10 mouse cellular contexts compared by ENCODE assay signal in genomic region chr11:120703696-120704454, GRCm38 (mm10). TPM values are rescaled to one million over a fixed set of nuclear protein-coding genes. Genes with fewer than 3 reads are reported as not detected.
DNase-seq lines count a peak whose midpoint lies in the region; ATAC-seq and TF ChIP-seq lines count a peak whose summit lies in the region.
"Had no signal": no experiment of that assay in that cellular context is flagged by ENCODE, and none has a peak within 500 bp of the region (broad histone marks: within the 10 kb centered on the region; RNA-seq: fewer than 3 reads in every experiment).

No protein-coding gene starts in this region.

- peak overlapping the region; percentile 6 for H3K27ac ChIP-seq in lung, embryonic 14.5 days (ENCODE audit: low read depth)
- no peak overlapping the region for H3K27ac ChIP-seq in hindbrain, embryonic 16.5 days (ENCODE audit: low read depth, low read length)
- 0 out of 2 replicates have a peak overlapping the region, but pooled peaks have one; percentile 16 for H3K27ac ChIP-seq in olfactory bulb, adult 2 months (ENCODE audit: insufficient read depth, low read depth, low read length)
- H3K27ac ChIP-seq: macrophage had no signal

- H3K4me1 ChIP-seq in lung, embryonic 14.5 days (ENCODE audit: insufficient read depth) = peaks cover 22% of the 10 kb centered on the region
- H3K4me1 ChIP-seq in lung, adult 2 months (ENCODE audit: control insufficient read depth, insufficient read depth, low read length) = no peaks in the 10 kb centered on the region
- H3K4me1 ChIP-seq in hindbrain, embryonic 16.5 days (ENCODE audit: control insufficient read depth, insufficient read depth, low read depth, low read length) = peaks cover 12% of the 10 kb centered on the region
- peaks cover 23% of the 10 kb centered on the region for H3K4me1 ChIP-seq in olfactory bulb, adult 2 months (ENCODE audit: control insufficient read depth, insufficient read depth, low read length)

- no peaks in the 10 kb centered on the region for H3K27me3 ChIP-seq in lung, embryonic 14.5 days (ENCODE audit: insufficient read depth, low read length)
- H3K27me3 ChIP-seq in hindbrain, embryonic 16.5 days (replicated peaks; ENCODE audit: control insufficient read depth, insufficient read depth, low read length) = no peaks in the 10 kb centered on the region

- no peak overlapping the region for H3K4me2 ChIP-seq in lung, embryonic 14.5 days
- no peak overlapping the region for H3K4me2 ChIP-seq in hindbrain, embryonic 16.5 days (ENCODE audit: low read length)

- ATAC-seq in lung, embryonic 14.5 days (ENCODE audit: insufficient read depth) = no peak; the same call in 1 of the 2 replicates
- ATAC-seq in hindbrain, embryonic 16.5 days = no peak

- H3K9me3 ChIP-seq in lung, embryonic 14.5 days (ENCODE audit: low read depth, low read length) = no peaks in the 10 kb centered on the region
- no peaks in the 10 kb centered on the region for H3K9me3 ChIP-seq in hindbrain, embryonic 16.5 days (ENCODE audit: control insufficient read depth, low read length)

- DNase-seq in embryo, embryonic 10.5 days (ENCODE audit: low spot score) = peak; percentile 32
- no peak for DNase-seq in embryo, embryonic 10 days (ENCODE audit: low spot score)
- DNase-seq in lung, embryonic 14.5 days = peak; percentile 36
- no peak for DNase-seq in lung, adult 2 months
- DNase-seq in layer of hippocampus, postnatal 25 days (ENCODE audit: extremely low spot score in 1 of 2, low spot score in 1 of 2) = no peak
- no peak for DNase-seq in cerebellum, postnatal 4 days (ENCODE audit: low spot score in 2 of 2)

- no peak for TF ChIP-seq POLR2A in lung, adult 2 months (IDR thresholded peaks at IDR 0.05; ENCODE audit: borderline replicate concordance, extremely low read depth, low read depth, low read length)
- no peak for TF ChIP-seq POLR2A in olfactory bulb, adult 2 months (IDR thresholded peaks at IDR 0.05; ENCODE audit: insufficient read depth, low read depth, low read length)

- peaks cover 48% of the 10 kb centered on the region for H3K36me3 ChIP-seq in lung, embryonic 14.5 days (ENCODE audit: insufficient read depth)
- H3K36me3 ChIP-seq in hindbrain, embryonic 16.5 days (ENCODE audit: control insufficient read depth, insufficient read depth, low read length) = peaks cover 10% of the 10 kb centered on the region; the same call in 1 of the 2 replicates

- H3K9ac ChIP-seq in lung, embryonic 14.5 days = 0 out of 2 replicates have a peak overlapping the region, but pooled peaks have one; percentile 13
- peak overlapping the region; percentile 5; the same call in 1 of the 2 replicates for H3K9ac ChIP-seq in hindbrain, embryonic 16.5 days (ENCODE audit: low read depth, low read length)

- WGBS in lung, embryonic 14.5 days = 45% methylated on average over 15 of the region's 15 CpGs
- WGBS in lung, adult 2 months = 66% methylated on average over 15 of the region's 15 CpGs
- WGBS in hindbrain, embryonic 16.5 days = 32% methylated on average over 15 of the region's 15 CpGs
- 46% methylated on average over 15 of the region's 15 CpGs for WGBS in olfactory bulb, adult 2 months

- H3K4me3 ChIP-seq in lung, embryonic 14.5 days (ENCODE audit: low read depth, low read length) = no peak overlapping the region
- H3K4me3 ChIP-seq in lung, adult 2 months (replicated peaks; ENCODE audit: extremely low read depth, low read depth, low read length) = no peak overlapping the region
- H3K4me3 ChIP-seq in hindbrain, embryonic 16.5 days (ENCODE audit: low read length) = no peak overlapping the region
- no peak overlapping the region for H3K4me3 ChIP-seq in olfactory bulb, adult 2 months (ENCODE audit: insufficient read depth, low read depth, low read length)

- TF ChIP-seq CTCF in lung, embryonic 14.5 days (IDR thresholded peaks at IDR 0.05; ENCODE audit: low read depth) = no peak
- no peak for TF ChIP-seq CTCF in lung, adult 2 months (IDR thresholded peaks at IDR 0.05; ENCODE audit: insufficient read depth, low read length)
- TF ChIP-seq CTCF in olfactory bulb, adult 2 months (IDR thresholded peaks at IDR 0.05; ENCODE audit: insufficient read depth, low read depth, low read length) = no peak

RNA-seq across cellular contexts. Expression of gene Cenpx, which starts 9.7 kb away (rescaled TPM):
- 168 and 173 TPM in 2 replicates for polyA plus RNA-seq in lung, embryonic 14.5 days (2014; fragmentation: Nextera tagmentation; extraction: Ambion mirVana)
- 68.0 and 69.1 TPM in 2 replicates for polyA plus RNA-seq in lung, adult 2 months (2012; rRNA removed)
- 106 and 107 TPM in 2 replicates for polyA plus RNA-seq in hindbrain, embryonic 16.5 days (2015; fragmentation: Nextera tagmentation; extraction: Ambion mirVana)
- not detected in 2 replicates for polyA plus RNA-seq in olfactory bulb, adult 2 months (2012; ENCODE audit: insufficient read depth, insufficient read length, low replicate concordance, missing spikeins)
- total RNA-seq in layer of hippocampus, postnatal 25 days (2021) = 10 to 100 TPM; 20.1 to 21.9 TPM

RNA-seq across cellular contexts. Expression of gene Lrrc45, which starts 9.8 kb away (rescaled TPM):
- 44.1 and 46.1 TPM in 2 replicates for polyA plus RNA-seq in lung, embryonic 14.5 days (2014; fragmentation: Nextera tagmentation; extraction: Ambion mirVana)
- 35.6 and 40.1 TPM in 2 replicates for polyA plus RNA-seq in lung, adult 2 months (2012; rRNA removed)
- polyA plus RNA-seq in hindbrain, embryonic 16.5 days (2015; fragmentation: Nextera tagmentation; extraction: Ambion mirVana) = 73.4 and 77.8 TPM in 2 replicates
- not detected in 2 replicates for polyA plus RNA-seq in olfactory bulb, adult 2 months (2012; ENCODE audit: insufficient read depth, insufficient read length, low replicate concordance, missing spikeins)
- 10 to 100 TPM; 47.0 to 65.2 TPM for total RNA-seq in layer of hippocampus, postnatal 25 days (2021)

RNA-seq across cellular contexts. Expression of gene Rac3, which starts 17.4 kb away (rescaled TPM):
- polyA plus RNA-seq in lung, embryonic 14.5 days (2014; fragmentation: Nextera tagmentation; extraction: Ambion mirVana) = 10.3 and 10.7 TPM in 2 replicates
- 62.0 and 76.8 TPM in 2 replicates for polyA plus RNA-seq in lung, adult 2 months (2012; rRNA removed)
- 624 and 705 TPM in 2 replicates for polyA plus RNA-seq in hindbrain, embryonic 16.5 days (2015; fragmentation: Nextera tagmentation; extraction: Ambion mirVana)
- not detected in 2 replicates for polyA plus RNA-seq in olfactory bulb, adult 2 months (2012; ENCODE audit: insufficient read depth, insufficient read length, low replicate concordance, missing spikeins)
- total RNA-seq in layer of hippocampus, postnatal 25 days (2021) = 10 to 100 TPM; 33.7 to 46.8 TPM
- total RNA-seq: hematopoietic stem cell, adult 5-6 weeks had no signal

RNA-seq across cellular contexts. Expression of gene Dcxr, which starts 23.2 kb away (rescaled TPM):
- polyA plus RNA-seq in lung, embryonic 14.5 days (2014; fragmentation: Nextera tagmentation; extraction: Ambion mirVana) = 27.2 and 29.7 TPM in 2 replicates
- 326 and 340 TPM in 2 replicates for polyA plus RNA-seq in lung, adult 2 months (2012; rRNA removed)
- polyA plus RNA-seq in hindbrain, embryonic 16.5 days (2015; fragmentation: Nextera tagmentation; extraction: Ambion mirVana) = 11.1 and 12.7 TPM in 2 replicates
- not detected in 2 replicates for polyA plus RNA-seq in olfactory bulb, adult 2 months (2012; ENCODE audit: insufficient read depth, insufficient read length, low replicate concordance, missing spikeins)
- total RNA-seq in layer of hippocampus, postnatal 25 days (2021) = 10 to 100 TPM; 12.4 to 12.9 TPM

RNA-seq across cellular contexts. Expression of gene Cbr2, which starts 28.0 kb away (rescaled TPM):
- polyA plus RNA-seq in lung, embryonic 14.5 days (2014; fragmentation: Nextera tagmentation; extraction: Ambion mirVana) = 14.7 and 19.6 TPM in 2 replicates
- 13,780 and 14,250 TPM in 2 replicates for polyA plus RNA-seq in lung, adult 2 months (2012; rRNA removed)
- 1.3 and 2.0 TPM in 2 replicates for polyA plus RNA-seq in hindbrain, embryonic 16.5 days (2015; fragmentation: Nextera tagmentation; extraction: Ambion mirVana)
- polyA plus RNA-seq in olfactory bulb, adult 2 months (2012; ENCODE audit: insufficient read depth, insufficient read length, low replicate concordance, missing spikeins) = not detected in 2 replicates
- 1 to 10 TPM; 1.5 to 1.6 TPM for total RNA-seq in layer of hippocampus, postnatal 25 days (2021)
- total RNA-seq: hematopoietic stem cell, adult 5-6 weeks had no signal

Comparison
In these comparisons a context has a peak if more than half of its experiments do, and no peak if none do; other contexts are left out.
1. DNase-seq: peak in embryo, embryonic 10.5 days (single experiment) and lung, embryonic 14.5 days (single experiment); none in embryo, embryonic 10 days (single experiment), lung, adult 2 months (single experiment), layer of hippocampus, postnatal 25 days (0 of 2) and cerebellum, postnatal 4 days (0 of 2).
2. RNA of gene Cenpx, which starts 9.7 kb away (polyA plus RNA-seq): 168 to 173 TPM in lung, embryonic 14.5 days, 106 to 107 TPM in hindbrain, embryonic 16.5 days and 68.0 to 69.1 TPM in lung, adult 2 months; not detected in olfactory bulb, adult 2 months; every median in the first group is over 10 times any median in the second.
3. RNA of gene Lrrc45, which starts 9.8 kb away (polyA plus RNA-seq): 73.4 to 77.8 TPM in hindbrain, embryonic 16.5 days, 44.1 to 46.1 TPM in lung, embryonic 14.5 days and 35.6 to 40.1 TPM in lung, adult 2 months; not detected in olfactory bulb, adult 2 months; every median in the first group is over 10 times any median in the second.
4. RNA of gene Rac3, which starts 17.4 kb away (polyA plus RNA-seq): 624 to 705 TPM in hindbrain, embryonic 16.5 days, 62.0 to 76.8 TPM in lung, adult 2 months and 10.3 to 10.7 TPM in lung, embryonic 14.5 days; not detected in olfactory bulb, adult 2 months; every median in the first group is over 10 times any median in the second.